Mouse (Mus musculus) embryonic fibroblast, embryonic 13.5 days (primary cell): Measurements from ENCODE around the gene Moxd1.

Experiments used
- CTCF ChIP-seq: IDR thresholded peaks from 2 replicates; pipeline ENCODE4 v1.5.1; 2011; ENCODE audit warnings: mild to moderate bottlenecking, control low read depth, low read length, moderate library complexity, borderline replicate concordance; ENCODE audit not compliant: insufficient read depth
- POLR2A ChIP-seq: IDR thresholded peaks from 2 replicates; pipeline ENCODE4 v1.6.1; 2011; ENCODE audit warnings: low read depth, mild to moderate bottlenecking, control low read depth, low read length, moderate library complexity

DNA sequence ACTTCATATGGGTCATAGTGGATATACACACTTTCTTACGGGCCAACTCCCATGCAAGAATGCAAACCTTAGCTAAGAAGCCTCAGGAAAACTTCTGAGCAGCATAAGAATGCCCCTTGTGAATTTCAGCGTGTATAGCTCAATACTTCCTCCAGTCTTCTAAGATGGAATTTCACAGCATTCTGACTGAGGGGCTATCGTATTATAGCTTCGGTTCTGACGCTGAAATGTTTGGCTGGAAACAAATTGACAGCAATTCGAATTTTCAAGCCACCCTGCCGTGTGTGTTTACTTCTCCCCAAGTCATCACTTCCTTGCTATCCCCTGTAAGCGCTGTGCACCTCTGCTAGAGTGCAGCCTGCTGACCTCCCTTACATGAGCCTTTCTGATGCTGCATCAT is 1.3 kb downstream of the Moxd1 start:
- TF ChIP-seq POLR2A (no peak), CTCF (no peak)
